Mouse (Mus musculus): ENCODE measurements around the gene Ror1. TPM values are rescaled to one million over a fixed set of nuclear protein-coding genes. Genes with fewer than 3 reads are reported as not detected.

Gene Ror1
- polyA plus RNA-seq, 1 experiment from 2014 or later: 4.0 TPM

GRCm38 (mm10) chr4:100170161-100170650, 74.6 kb downstream of the Ror1 start:
- Histone ChIP-seq H3K4me2 (ENCODE audit: low read depth, low read length) (no peak overlapping the region), H3K27ac (ENCODE audit: low read length) (no peak overlapping the region), H3K36me3 (ENCODE audit: control insufficient read depth, insufficient read depth, low read length) (no peaks in the 10 kb centered on the region), H3K9ac (ENCODE audit: low read depth, low read length) (no peak overlapping the region), H3K27me3 (replicated peaks; ENCODE audit: control insufficient read depth, insufficient read depth, low read length) (no peaks in the 10 kb centered on the region), H3K9me3 (ENCODE audit: control insufficient read depth, low read length) (no peaks in the 10 kb centered on the region), H3K4me1 (ENCODE audit: control insufficient read depth, insufficient read depth, low read length) (peaks cover 2% of the 10 kb centered on the region), H3K4me3 (ENCODE audit: low read length) (no peak overlapping the region)
- WGBS: 42% methylated on average over 14 of the region's 14 CpGs
- ATAC-seq: peak; percentile 33; the same call in 1 of the 2 replicates

- no peaks in the 10 kb centered on the region for H3K9me3 ChIP-seq (ENCODE audit: control insufficient read depth, low read length)
- H3K36me3 ChIP-seq (ENCODE audit: control insufficient read depth, insufficient read depth, low read length): no peaks in the 10 kb centered on the region
- no peak overlapping the region for H3K9ac ChIP-seq (ENCODE audit: low read depth, low read length)
- H3K4me3 ChIP-seq (ENCODE audit: low read length): no peak overlapping the region
- 52% methylated on average over 5 of the region's 5 CpGs for WGBS
- peaks cover 2% of the 10 kb centered on the region for H3K4me1 ChIP-seq (ENCODE audit: control insufficient read depth, insufficient read depth, low read length)
- no peak overlapping the region for H3K4me2 ChIP-seq (ENCODE audit: low read depth, low read length)
- ATAC-seq: no peak
- H3K27ac ChIP-seq (ENCODE audit: low read length): no peak overlapping the region
- H3K27me3 ChIP-seq (replicated peaks; ENCODE audit: control insufficient read depth, insufficient read depth, low read length): no peaks in the 10 kb centered on the region
Observed at GRCm38 (mm10) chr4:100170743-100171142, 75.2 kb downstream of the Ror1 start.

- Histone ChIP-seq H3K4me3 (ENCODE audit: low read length) (no peak overlapping the region), H3K4me1 (ENCODE audit: control insufficient read depth, insufficient read depth, low read length) (peaks cover 2% of the 10 kb centered on the region), H3K9me3 (ENCODE audit: control insufficient read depth, low read length) (no peaks in the 10 kb centered on the region), H3K4me2 (ENCODE audit: low read depth, low read length) (no peak overlapping the region), H3K9ac (ENCODE audit: low read depth, low read length) (no peak overlapping the region), H3K36me3 (ENCODE audit: control insufficient read depth, insufficient read depth, low read length) (no peaks in the 10 kb centered on the region), H3K27me3 (replicated peaks; ENCODE audit: control insufficient read depth, insufficient read depth, low read length) (no peaks in the 10 kb centered on the region), H3K27ac (ENCODE audit: low read length) (no peak overlapping the region)
- ATAC-seq: no peak
- 43% methylated on average over 5 of the region's 5 CpGs for WGBS
Observed at GRCm38 (mm10) chr4:100171483-100171898, 75.9 kb downstream of the Ror1 start.

- Histone ChIP-seq H3K4me3 (ENCODE audit: low read length) (no peak overlapping the region), H3K9ac (ENCODE audit: low read depth, low read length) (no peak overlapping the region), H3K4me1 (ENCODE audit: control insufficient read depth, insufficient read depth, low read length) (no peaks in the 10 kb centered on the region), H3K36me3 (ENCODE audit: control insufficient read depth, insufficient read depth, low read length) (no peaks in the 10 kb centered on the region), H3K9me3 (ENCODE audit: control insufficient read depth, low read length) (no peaks in the 10 kb centered on the region), H3K27me3 (replicated peaks; ENCODE audit: control insufficient read depth, insufficient read depth, low read length) (no peaks in the 10 kb centered on the region), H3K27ac (ENCODE audit: low read length) (no peak overlapping the region), H3K4me2 (ENCODE audit: low read depth, low read length) (no peak overlapping the region)
- ATAC-seq: no peak
- WGBS: 92% methylated on average over 7 of the region's 7 CpGs
Observed at GRCm38 (mm10) chr4:100175594-100175993, 80.0 kb downstream of the Ror1 start.

- WGBS: 62% methylated on average over 3 of the region's 3 CpGs
- Histone ChIP-seq H3K27ac (ENCODE audit: low read length) (no peak overlapping the region), H3K9me3 (ENCODE audit: control insufficient read depth, low read length) (no peaks in the 10 kb centered on the region), H3K9ac (ENCODE audit: low read depth, low read length) (no peak overlapping the region), H3K4me2 (ENCODE audit: low read depth, low read length) (no peak overlapping the region), H3K4me1 (ENCODE audit: control insufficient read depth, insufficient read depth, low read length) (no peaks in the 10 kb centered on the region), H3K27me3 (replicated peaks; ENCODE audit: control insufficient read depth, insufficient read depth, low read length) (no peaks in the 10 kb centered on the region), H3K36me3 (ENCODE audit: control insufficient read depth, insufficient read depth, low read length) (no peaks in the 10 kb centered on the region), H3K4me3 (ENCODE audit: low read length) (no peak overlapping the region)
- no peak for ATAC-seq
Observed at GRCm38 (mm10) chr4:100178316-100178715, 82.7 kb downstream of the Ror1 start.

GRCm38 (mm10) chr4:100181676-100182075, 86.1 kb downstream of the Ror1 start:
- no peaks in the 10 kb centered on the region for H3K9me3 ChIP-seq (ENCODE audit: control insufficient read depth, low read length)
- H3K4me3 ChIP-seq (ENCODE audit: low read length): no peak overlapping the region
- no peaks in the 10 kb centered on the region for H3K4me1 ChIP-seq (ENCODE audit: control insufficient read depth, insufficient read depth, low read length)
- H3K27ac ChIP-seq (ENCODE audit: low read length): no peak overlapping the region
- H3K9ac ChIP-seq (ENCODE audit: low read depth, low read length): no peak overlapping the region
- no peak for ATAC-seq
- H3K4me2 ChIP-seq (ENCODE audit: low read depth, low read length): no peak overlapping the region
- WGBS: 56% methylated on average over 5 of the region's 5 CpGs
- no peaks in the 10 kb centered on the region for H3K27me3 ChIP-seq (replicated peaks; ENCODE audit: control insufficient read depth, insufficient read depth, low read length)
- no peaks in the 10 kb centered on the region for H3K36me3 ChIP-seq (ENCODE audit: control insufficient read depth, insufficient read depth, low read length)

- ATAC-seq: no peak
- H3K9me3 ChIP-seq (ENCODE audit: control insufficient read depth, low read length): no peaks in the 10 kb centered on the region
- no peak overlapping the region for H3K27ac ChIP-seq (ENCODE audit: low read length)
- H3K4me1 ChIP-seq (ENCODE audit: control insufficient read depth, insufficient read depth, low read length): peaks cover 15% of the 10 kb centered on the region
- no peak overlapping the region for H3K4me3 ChIP-seq (ENCODE audit: low read length)
- H3K27me3 ChIP-seq (replicated peaks; ENCODE audit: control insufficient read depth, insufficient read depth, low read length): no peaks in the 10 kb centered on the region
- H3K9ac ChIP-seq (ENCODE audit: low read depth, low read length): no peak overlapping the region
- 88% methylated on average over 8 of the region's 8 CpGs for WGBS
- H3K4me2 ChIP-seq (ENCODE audit: low read depth, low read length): no peak overlapping the region
- no peaks in the 10 kb centered on the region for H3K36me3 ChIP-seq (ENCODE audit: control insufficient read depth, insufficient read depth, low read length)
Observed at GRCm38 (mm10) chr4:100186781-100187180, 91.2 kb downstream of the Ror1 start.

- no peaks in the 10 kb centered on the region for H3K9me3 ChIP-seq (ENCODE audit: control insufficient read depth, low read length)
- H3K9ac ChIP-seq (ENCODE audit: low read depth, low read length): 0 out of 2 replicates have a peak overlapping the region, but pooled peaks have one; percentile 11
- no peaks in the 10 kb centered on the region for H3K27me3 ChIP-seq (replicated peaks; ENCODE audit: control insufficient read depth, insufficient read depth, low read length)
- H3K4me2 ChIP-seq (ENCODE audit: low read depth, low read length): 0 out of 2 replicates have a peak overlapping the region, but pooled peaks have one; percentile 28
- no peak overlapping the region for H3K4me3 ChIP-seq (ENCODE audit: low read length)
- 32% methylated on average over 6 of the region's 6 CpGs for WGBS
- H3K27ac ChIP-seq (ENCODE audit: low read length): peak overlapping the region; percentile 53
- no peaks in the 10 kb centered on the region for H3K36me3 ChIP-seq (ENCODE audit: control insufficient read depth, insufficient read depth, low read length)
- peaks cover 15% of the 10 kb centered on the region for H3K4me1 ChIP-seq (ENCODE audit: control insufficient read depth, insufficient read depth, low read length)
- ATAC-seq: peak; percentile 90
Observed at GRCm38 (mm10) chr4:100187563-100188200, 92.1 kb downstream of the Ror1 start.

GRCm38 (mm10) chr4:100188201-100188699, 92.7 kb downstream of the Ror1 start:
- peaks cover 15% of the 10 kb centered on the region for H3K4me1 ChIP-seq (ENCODE audit: control insufficient read depth, insufficient read depth, low read length)
- 28% methylated on average over 4 of the region's 4 CpGs for WGBS
- H3K4me3 ChIP-seq (ENCODE audit: low read length): no peak overlapping the region
- no peaks in the 10 kb centered on the region for H3K27me3 ChIP-seq (replicated peaks; ENCODE audit: control insufficient read depth, insufficient read depth, low read length)
- no peak overlapping the region for H3K4me2 ChIP-seq (ENCODE audit: low read depth, low read length)
- H3K27ac ChIP-seq (ENCODE audit: low read length): peak overlapping the region; percentile 53
- H3K9me3 ChIP-seq (ENCODE audit: control insufficient read depth, low read length): no peaks in the 10 kb centered on the region
- no peak overlapping the region for H3K9ac ChIP-seq (ENCODE audit: low read depth, low read length)
- H3K36me3 ChIP-seq (ENCODE audit: control insufficient read depth, insufficient read depth, low read length): no peaks in the 10 kb centered on the region
- ATAC-seq: peak; percentile 78

All from intestine, embryonic 16.5 days (tissue).